Mouse (Mus musculus): ENCODE data around the gene Crlf1. TPM values are rescaled to one million over a fixed set of nuclear protein-coding genes. Genes with fewer than 3 reads are reported as not detected.
A peak's percentile ranks its signal among the peaks of the same experiment; 100 is the strongest.

The Crlf1 gene
- 294 TPM for polyA plus RNA-seq (2012; fragmentation: generic; extraction: Trizol)
- long read RNA-seq, experiment 1, transcript Crlf1-201 (9 exons, 1,644 nt), result major isoform, 56 of 131 reads
- long read RNA-seq, experiment 1, partial matches to known transcripts, result 37 of 131 reads
- long read RNA-seq, experiment 1, other reads (novel, unspliced or antisense), result 38 of 131 reads
- long read RNA-seq, experiment 2, transcript Crlf1-201 (9 exons, 1,644 nt), result major isoform, 196 of 364 reads
- long read RNA-seq, experiment 2, partial matches to known transcripts, result 14 of 364 reads
- long read RNA-seq, experiment 2, other reads (novel, unspliced or antisense), result 154 of 364 reads

GRCm38 (mm10) chr8:70492664-70493640 is at the start of gene Crlf1:
TSS of gene Crlf1 (plus strand) at chr8:70493158.
- peaks cover 21% of the 10 kb centered on the region for H3K79me3 ChIP-seq (ENCODE audit: low read depth)
- H3ac ChIP-seq (ENCODE audit: control insufficient read depth, insufficient read length, low read depth), result peak within 1 kb of the TSS; percentile 82
- no peaks in the 10 kb centered on the region for H3K36me3 ChIP-seq (ENCODE audit: control insufficient read depth, insufficient read depth)
- no peaks in the 10 kb centered on the region for H3K27me3 ChIP-seq (ENCODE audit: control insufficient read depth, insufficient read depth, insufficient read length)
- TF ChIP-seq MYOG (IDR thresholded peaks at IDR 0.05; ENCODE audit: control insufficient read depth, extremely low read depth, insufficient read length) (no peak), FOSL1 (IDR thresholded peaks at IDR 0.05; ENCODE audit: insufficient read depth, low read length, poor library complexity, severe bottlenecking) (no peak), CEBPB (IDR thresholded peaks at IDR 0.05; ENCODE audit: low read depth) (no peak), MAX (IDR thresholded peaks at IDR 0.05) (no peak), MYOD1 (IDR thresholded peaks at IDR 0.05; ENCODE audit: control insufficient read depth, insufficient read length, low read depth) (no peak), USF1 (IDR thresholded peaks at IDR 0.05; ENCODE audit: low read depth) (no peak), CTCF (IDR thresholded peaks at IDR 0.05; ENCODE audit: control insufficient read depth, insufficient read depth, insufficient read length) (no peak)
- peaks cover 43% of the 10 kb centered on the region for H3K79me2 ChIP-seq (ENCODE audit: control insufficient read depth, insufficient read depth)
- peak within 1 kb of the TSS; percentile 51 for H3K4me3 ChIP-seq (ENCODE audit: insufficient read depth, poor library complexity, severe bottlenecking)

- no peak for TF ChIP-seq USF1 (IDR thresholded peaks at IDR 0.05; ENCODE audit: low read depth)
- TF ChIP-seq MYOD1 (IDR thresholded peaks at IDR 0.05; ENCODE audit: control insufficient read depth, insufficient read length, low read depth), result no peak
- no peak for TF ChIP-seq CTCF (IDR thresholded peaks at IDR 0.05; ENCODE audit: control insufficient read depth, insufficient read depth, insufficient read length)
- TF ChIP-seq MAX (IDR thresholded peaks at IDR 0.05), result no peak
- no peak for TF ChIP-seq MYOG (IDR thresholded peaks at IDR 0.05; ENCODE audit: control insufficient read depth, extremely low read depth, insufficient read length)
- TF ChIP-seq CEBPB (IDR thresholded peaks at IDR 0.05; ENCODE audit: low read depth), result no peak
- no peak for TF ChIP-seq FOSL1 (IDR thresholded peaks at IDR 0.05; ENCODE audit: insufficient read depth, low read length, poor library complexity, severe bottlenecking)
- Histone ChIP-seq H3K27me3 (ENCODE audit: control insufficient read depth, insufficient read depth, insufficient read length) (no peaks in the 10 kb centered on the region), H3K79me2 (ENCODE audit: control insufficient read depth, insufficient read depth) (peaks cover 9% of the 10 kb centered on the region), H3K36me3 (ENCODE audit: control insufficient read depth, insufficient read depth) (no peaks in the 10 kb centered on the region), H3ac (ENCODE audit: control insufficient read depth, insufficient read length, low read depth) (no peak overlapping the region), H3K4me3 (ENCODE audit: insufficient read depth, poor library complexity, severe bottlenecking) (no peak overlapping the region), H3K79me3 (ENCODE audit: low read depth) (peaks cover 7% of the 10 kb centered on the region)
These were observed 49.6 kb upstream of the Crlf1 start for GRCm38 (mm10) chr8:70443326-70443725.

DNA sequence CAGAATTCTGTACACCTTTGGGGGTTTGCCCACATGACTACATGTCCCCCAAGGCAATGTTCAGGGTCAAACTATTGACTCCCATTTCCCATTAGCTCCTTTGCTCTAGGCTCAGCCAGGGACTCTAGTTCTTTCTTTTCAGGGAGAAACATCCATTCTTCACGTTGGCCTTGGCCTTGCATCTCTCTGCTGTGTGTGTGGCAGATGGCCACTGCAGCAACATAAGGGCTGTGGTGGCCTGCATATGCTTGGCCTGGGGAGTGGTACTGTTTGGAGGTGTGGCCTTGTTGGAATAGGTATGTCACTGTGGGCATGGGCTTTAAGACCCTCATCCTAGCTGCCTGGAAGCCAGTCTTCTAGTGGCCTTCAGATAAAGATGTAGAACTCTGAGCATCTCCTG is 47.0 kb upstream of the Crlf1 start:
- Histone ChIP-seq H3K79me3 (ENCODE audit: low read depth) (no peaks in the 10 kb centered on the region), H3K36me3 (ENCODE audit: control insufficient read depth, insufficient read depth) (peaks cover 5% of the 10 kb centered on the region), H3ac (ENCODE audit: control insufficient read depth, insufficient read length, low read depth) (no peak overlapping the region), H3K27me3 (ENCODE audit: control insufficient read depth, insufficient read depth, insufficient read length) (no peaks in the 10 kb centered on the region), H3K4me3 (ENCODE audit: insufficient read depth, poor library complexity, severe bottlenecking) (no peak overlapping the region), H3K79me2 (ENCODE audit: control insufficient read depth, insufficient read depth) (no peaks in the 10 kb centered on the region)
- TF ChIP-seq MYOG (IDR thresholded peaks at IDR 0.05; ENCODE audit: control insufficient read depth, extremely low read depth, insufficient read length) (no peak), USF1 (IDR thresholded peaks at IDR 0.05; ENCODE audit: low read depth) (no peak), MAX (IDR thresholded peaks at IDR 0.05) (no peak), FOSL1 (IDR thresholded peaks at IDR 0.05; ENCODE audit: insufficient read depth, low read length, poor library complexity, severe bottlenecking) (no peak), CTCF (IDR thresholded peaks at IDR 0.05; ENCODE audit: control insufficient read depth, insufficient read depth, insufficient read length) (no peak), CEBPB (IDR thresholded peaks at IDR 0.05; ENCODE audit: low read depth) (no peak), MYOD1 (IDR thresholded peaks at IDR 0.05; ENCODE audit: control insufficient read depth, insufficient read length, low read depth) (no peak)

GRCm38 (mm10) chr8:70447639-70448420 is 45.1 kb upstream of the Crlf1 start:
- no peaks in the 10 kb centered on the region for H3K79me2 ChIP-seq (ENCODE audit: control insufficient read depth, insufficient read depth)
- H3ac ChIP-seq (ENCODE audit: control insufficient read depth, insufficient read length, low read depth), result no peak overlapping the region
- H3K36me3 ChIP-seq (ENCODE audit: control insufficient read depth, insufficient read depth), result peaks cover 15% of the 10 kb centered on the region
- no peak overlapping the region for H3K4me3 ChIP-seq (ENCODE audit: insufficient read depth, poor library complexity, severe bottlenecking)
- no peaks in the 10 kb centered on the region for H3K79me3 ChIP-seq (ENCODE audit: low read depth)
- no peaks in the 10 kb centered on the region for H3K27me3 ChIP-seq (ENCODE audit: control insufficient read depth, insufficient read depth, insufficient read length)
- TF ChIP-seq MYOG (IDR thresholded peaks at IDR 0.05; ENCODE audit: control insufficient read depth, extremely low read depth, insufficient read length) (no peak), MAX (IDR thresholded peaks at IDR 0.05) (no peak), USF1 (IDR thresholded peaks at IDR 0.05; ENCODE audit: low read depth) (no peak), CEBPB (IDR thresholded peaks at IDR 0.05; ENCODE audit: low read depth) (no peak), CTCF (IDR thresholded peaks at IDR 0.05; ENCODE audit: control insufficient read depth, insufficient read depth, insufficient read length) (no peak), FOSL1 (IDR thresholded peaks at IDR 0.05; ENCODE audit: insufficient read depth, low read length, poor library complexity, severe bottlenecking) (no peak), MYOD1 (IDR thresholded peaks at IDR 0.05; ENCODE audit: control insufficient read depth, insufficient read length, low read depth) (no peak)

Data from C2C12 (cell line).